Mouse (Mus musculus): ENCODE results near the gene Usp42.

Usp42 gene

GRCm38 (mm10) chr5:143732180-143732891 is at the start of gene Usp42:
Usp42 (minus strand) TSS chr5:143732280.
- peak; percentile 90 for DNase-seq (ENCODE audit: low read depth)

GRCm38 (mm10) chr5:143760508-143760907 is 28.4 kb upstream of the Usp42 start:
- no peak for DNase-seq (ENCODE audit: low read depth)

- no peak for DNase-seq (ENCODE audit: low read depth)
Observed at GRCm38 (mm10) chr5:143759554-143759953, 27.5 kb upstream of the Usp42 start.

DNA sequence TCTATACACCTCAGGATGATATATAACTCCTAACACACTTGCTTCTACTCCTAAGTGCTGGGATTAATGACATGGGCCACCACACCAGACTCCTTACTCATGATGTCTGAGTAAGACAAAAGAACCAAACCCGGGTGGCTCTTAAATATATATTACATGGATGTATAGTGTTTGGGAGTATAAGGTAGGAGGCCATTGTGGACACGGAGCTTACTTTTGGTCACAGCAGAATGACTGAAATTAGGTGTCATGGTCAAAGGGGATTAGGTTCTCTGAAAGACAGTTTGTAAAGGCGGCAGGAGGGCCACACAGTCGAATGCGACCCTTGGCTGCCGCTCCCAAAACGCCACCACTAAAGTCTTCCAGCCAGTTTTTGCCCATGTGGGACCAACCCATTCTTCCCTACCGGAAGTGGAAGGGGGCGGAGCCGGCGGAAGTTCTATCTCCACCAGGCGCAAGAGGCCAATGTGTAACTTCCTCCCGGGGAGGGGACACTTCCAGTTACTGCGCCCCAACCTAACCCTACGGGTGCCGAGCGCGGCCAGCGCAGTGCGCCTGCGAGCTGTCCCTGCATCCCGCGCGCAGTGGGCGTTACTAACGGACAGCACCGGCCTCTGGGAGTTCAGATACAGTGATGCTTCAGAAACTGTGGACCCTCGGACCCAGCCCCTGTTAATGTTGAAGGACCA is 25.8 kb upstream of the Usp42 start:
- peak; percentile 56 for DNase-seq (ENCODE audit: low read depth)

DNA sequence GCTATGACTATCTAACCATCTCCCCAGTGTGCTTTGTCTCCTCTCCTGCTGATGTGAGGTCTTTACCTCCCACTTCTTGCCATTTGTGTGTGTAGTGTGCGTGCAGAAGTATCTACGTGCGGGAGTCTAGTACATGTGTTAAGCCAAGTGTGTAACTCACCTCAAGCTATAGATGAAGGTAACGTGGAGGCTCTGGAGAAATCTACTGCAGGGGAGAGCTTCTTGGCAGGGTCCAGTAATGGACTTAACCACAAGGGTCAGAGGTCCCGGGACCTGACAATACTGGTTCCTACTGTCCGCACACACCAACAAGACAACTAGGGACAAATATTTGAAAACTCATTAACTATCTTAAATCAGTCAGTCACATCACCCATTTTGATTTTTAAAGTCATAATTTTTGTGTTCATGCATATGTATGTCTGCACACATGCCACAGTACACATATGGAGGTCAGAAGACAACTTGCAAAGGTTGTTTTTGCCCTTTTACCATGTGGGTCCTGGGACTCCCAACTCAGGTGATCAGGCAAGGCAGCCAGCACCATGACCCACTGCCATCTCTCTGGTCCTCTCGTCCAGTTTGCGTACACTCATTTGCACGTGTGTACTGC is 23.6 kb upstream of the Usp42 start:
- DNase-seq (ENCODE audit: low read depth) = no peak

DNA sequence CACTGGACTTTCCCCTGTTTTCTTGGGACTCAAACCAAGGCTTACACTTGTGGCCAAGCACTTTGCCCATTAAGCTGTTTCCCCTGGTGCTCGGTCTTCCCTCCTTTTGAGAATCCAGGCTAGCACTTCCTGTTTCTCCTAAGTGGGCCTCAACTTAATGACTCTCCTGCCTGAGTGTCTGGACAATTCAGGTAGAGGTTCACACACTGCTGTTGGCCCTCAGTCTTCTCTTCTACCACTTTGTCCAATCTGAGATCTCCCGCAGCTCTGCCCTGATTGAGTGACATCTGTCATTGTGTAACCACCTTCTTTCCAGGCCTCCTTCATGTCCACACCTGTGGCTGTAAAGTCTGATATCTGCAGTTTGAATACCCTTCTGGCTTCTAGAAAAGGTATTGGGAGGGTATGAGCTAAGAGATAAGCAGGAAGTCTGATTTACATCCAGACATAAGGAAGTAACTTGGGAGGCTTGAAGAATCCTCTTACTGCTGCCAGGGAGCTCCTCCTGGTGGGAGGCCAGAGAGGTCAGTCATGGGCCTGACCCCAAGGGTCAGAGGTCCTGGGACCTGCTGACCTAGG is 17.6 kb upstream of the Usp42 start:
- no peak for DNase-seq (ENCODE audit: low read depth)

GRCm38 (mm10) chr5:143731483-143732112 is 482 bp downstream of the Usp42 start:
- no peak for DNase-seq (ENCODE audit: low read depth)

GRCm38 (mm10) chr5:143730915-143731314 is 1.2 kb downstream of the Usp42 start:
- DNase-seq (ENCODE audit: low read depth) = no peak

DNA sequence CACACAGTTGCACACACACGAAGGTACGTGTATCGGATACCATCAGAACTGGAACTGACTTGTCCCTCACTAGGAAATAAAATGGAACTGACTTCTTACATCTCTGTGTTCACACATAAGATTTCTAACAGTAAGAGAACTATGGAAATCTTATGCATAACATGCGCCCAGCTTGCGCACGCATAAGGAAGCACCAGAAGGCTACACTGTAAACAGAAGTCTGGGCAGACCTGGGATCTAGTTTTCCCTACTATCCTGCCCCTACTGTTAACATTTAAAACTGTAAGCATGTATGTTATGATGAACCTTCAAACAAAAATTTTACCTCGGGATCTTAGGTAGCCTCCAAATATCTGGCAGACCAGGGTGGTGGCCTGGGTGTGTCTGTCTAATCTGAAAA is 10.1 kb downstream of the Usp42 start:
- DNase-seq (ENCODE audit: low read depth) = no peak

GRCm38 (mm10) chr5:143712011-143712800 is 19.9 kb downstream of the Usp42 start:
- DNase-seq (ENCODE audit: low read depth) = no peak

- DNase-seq (ENCODE audit: low read depth) = peak; percentile 51
Observed at GRCm38 (mm10) chr5:143711326-143711725, 20.8 kb downstream of the Usp42 start.

- no peak for DNase-seq (ENCODE audit: low read depth)
Observed at GRCm38 (mm10) chr5:143706822-143707200, 25.3 kb downstream of the Usp42 start.

DNA sequence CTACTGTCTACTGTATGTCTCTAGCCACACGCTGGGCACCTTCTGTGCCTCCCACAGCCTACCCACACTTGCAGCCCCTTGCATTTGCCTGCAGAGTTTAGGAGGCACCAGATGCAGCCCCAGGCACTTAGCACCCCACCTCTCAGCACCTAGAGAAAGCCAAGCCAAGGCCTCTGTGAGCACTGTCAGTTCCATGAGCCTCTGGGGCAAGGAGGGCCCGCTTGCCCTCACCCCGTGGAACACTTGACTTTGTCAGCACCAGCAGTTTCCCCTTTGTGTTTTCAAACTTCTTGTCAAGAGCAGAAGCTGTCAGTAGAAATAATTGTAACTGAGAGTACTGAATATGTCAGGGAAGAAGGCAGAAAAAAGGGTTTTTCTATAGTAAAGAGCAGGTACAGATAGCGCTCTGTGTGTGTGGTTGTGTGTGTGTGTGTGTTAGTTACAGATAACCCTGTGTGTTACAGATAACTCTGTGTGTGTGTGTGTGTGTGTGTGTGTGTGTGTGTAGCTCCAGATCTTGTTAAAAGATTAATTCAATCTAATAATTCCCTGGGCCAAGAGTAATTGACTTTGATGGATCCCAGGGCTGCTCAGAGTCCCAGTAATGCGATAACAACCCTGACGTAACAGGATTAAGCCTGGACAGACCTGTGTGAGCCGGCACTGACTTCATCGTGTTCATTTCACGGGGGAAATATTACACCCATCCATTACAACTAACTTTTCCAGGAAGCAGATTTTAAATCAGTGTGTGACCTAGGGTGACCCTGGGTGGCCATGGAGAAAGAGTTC is 25.9 kb downstream of the Usp42 start:
- no peak for DNase-seq (ENCODE audit: low read depth)

- no peak for DNase-seq (ENCODE audit: low read depth)
Observed at GRCm38 (mm10) chr5:143705659-143705982, 26.5 kb downstream of the Usp42 start.

DNA sequence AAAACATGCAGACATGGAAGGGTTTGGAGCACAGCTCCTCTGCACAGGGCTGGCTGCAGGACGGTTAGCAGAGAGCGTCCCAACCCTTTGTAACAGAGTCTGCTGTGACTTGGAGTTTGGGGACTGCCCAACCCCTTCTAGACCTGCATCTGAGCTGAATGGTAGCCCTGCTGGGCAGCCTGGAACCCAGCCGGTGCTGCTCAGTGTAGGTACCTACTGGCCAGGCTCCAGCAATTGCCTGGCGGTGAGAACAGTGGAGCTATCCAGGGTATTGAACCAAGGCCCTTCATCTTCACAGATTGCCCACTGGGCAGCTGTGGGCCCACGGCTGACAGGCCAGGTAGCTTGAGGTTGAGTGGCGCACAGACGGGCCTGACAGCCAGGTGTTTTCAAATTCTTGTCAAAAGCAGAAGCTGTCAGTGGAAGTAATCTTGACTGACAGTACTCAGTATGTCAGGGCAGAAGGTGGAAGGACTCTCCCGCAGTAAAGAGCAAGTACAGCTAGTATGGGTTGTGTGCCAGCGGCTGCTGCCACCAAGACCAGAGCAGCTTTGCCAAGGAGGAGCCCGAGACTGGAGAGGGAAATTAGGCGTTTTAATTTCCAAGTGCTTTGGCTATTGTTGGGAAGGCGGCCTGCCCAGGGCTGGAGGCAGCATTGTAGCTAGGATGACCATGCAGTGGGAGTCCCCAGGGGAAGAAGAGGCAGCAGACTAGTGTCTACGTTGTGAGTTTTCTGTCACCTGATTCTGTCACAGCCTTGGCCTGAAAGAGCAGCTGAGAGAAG is 27.0 kb downstream of the Usp42 start:
- no peak for DNase-seq (ENCODE audit: low read depth)

- DNase-seq (ENCODE audit: low read depth) = no peak
Observed at GRCm38 (mm10) chr5:143701074-143701473, 31.0 kb downstream of the Usp42 start.

DNA sequence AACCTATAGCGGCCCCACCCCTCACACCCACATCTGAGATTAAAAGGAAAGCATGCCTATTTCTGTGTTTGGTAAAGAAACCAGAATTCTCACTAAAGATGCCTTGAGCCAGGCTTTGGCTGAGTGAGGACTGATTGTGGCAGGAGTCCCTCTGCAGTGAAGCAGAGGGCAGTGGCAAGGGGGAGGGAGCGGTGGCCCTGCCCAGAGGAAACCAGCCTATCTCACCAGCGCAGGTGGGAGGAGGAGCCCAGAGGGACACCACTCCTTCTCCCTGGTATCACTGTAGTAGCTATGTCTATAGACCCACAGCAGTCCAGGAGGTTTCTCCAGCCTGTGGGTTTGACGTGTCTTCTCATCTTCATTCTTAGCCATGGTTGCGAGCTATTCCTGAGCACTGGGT is 31.8 kb downstream of the Usp42 start:
- peak; percentile 83 for DNase-seq (ENCODE audit: low read depth)

DNA sequence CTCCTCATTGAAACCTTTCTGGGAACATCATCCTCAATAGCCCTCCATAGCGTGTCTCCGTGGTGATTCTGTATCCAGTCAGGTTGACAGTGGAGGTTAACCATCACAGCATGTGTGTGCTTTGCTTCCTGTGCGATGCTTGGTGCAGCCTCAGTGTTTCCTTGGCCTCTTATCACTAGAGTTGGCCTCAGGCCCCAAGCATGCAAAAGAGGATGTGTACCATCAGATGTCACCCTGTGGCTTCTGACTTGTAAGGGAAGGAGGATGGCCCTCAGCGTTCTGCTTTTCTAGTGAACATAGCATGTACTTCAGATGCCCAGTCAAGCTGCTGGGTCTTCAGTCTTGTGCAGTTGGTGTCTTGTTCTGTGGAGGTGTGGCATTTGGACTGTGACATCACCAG is 33.6 kb downstream of the Usp42 start:
- no peak for DNase-seq (ENCODE audit: low read depth)

GRCm38 (mm10) chr5:143696323-143696722 is 35.8 kb downstream of the Usp42 start:
- DNase-seq (ENCODE audit: low read depth) = no peak

- DNase-seq (ENCODE audit: low read depth) = no peak
Observed at GRCm38 (mm10) chr5:143690926-143691325, 41.2 kb downstream of the Usp42 start.

Measured in c-Kit-positive CD71-positive TER-119-negative erythroid progenitor cells, embryonic 14.5 days (primary cell).